17 mouse cellular contexts compared by ENCODE assay signal in the genomic region with DNA sequence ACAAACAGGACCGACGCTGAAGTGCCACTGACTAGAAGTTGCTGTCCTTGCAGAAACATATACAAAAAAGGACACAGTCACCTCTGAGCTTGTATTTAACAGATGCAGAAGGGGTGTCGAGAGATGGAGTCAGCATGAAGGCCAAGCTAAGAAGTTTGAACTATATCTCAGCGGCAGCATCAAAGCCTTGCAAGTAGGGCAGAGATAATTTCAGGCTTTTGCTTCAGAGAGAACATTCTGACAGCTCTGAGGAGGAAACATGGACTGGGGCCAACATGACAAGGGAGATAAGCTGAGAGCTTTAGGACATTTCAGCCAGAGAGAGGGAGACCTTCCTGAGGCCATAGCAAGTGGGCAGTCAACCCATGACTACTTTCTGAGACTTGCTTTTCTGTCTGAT.
A peak's percentile ranks its signal among the peaks of the same experiment; 100 is the strongest.
DNase-seq lines count a peak whose midpoint lies in the region; ATAC-seq lines count a peak whose summit lies in the region.
"Had no signal": no experiment of that assay in that cellular context is flagged by ENCODE, and none has a peak within 500 bp of the region (broad histone marks: within the 10 kb centered on the region; RNA-seq: fewer than 3 reads in every experiment).

No protein-coding gene starts in this region.

- 23% methylated on average over 4 of the region's 4 CpGs for WGBS in heart, embryonic 11.5 days (ENCODE audit: insufficient replicate concordance)
- WGBS in lung, embryonic 15.5 days = 36% methylated on average over 4 of the region's 4 CpGs
- WGBS in hindbrain, embryonic 10.5 days = 89% methylated on average over 4 of the region's 4 CpGs

- no peaks in the 10 kb centered on the region for H3K9me3 ChIP-seq in heart, embryonic 11.5 days (replicated peaks; ENCODE audit: control insufficient read depth, low read length)
- H3K9me3 ChIP-seq in lung, embryonic 15.5 days = no peaks in the 10 kb centered on the region
- H3K9me3 ChIP-seq in hindbrain, embryonic 10.5 days = no peaks in the 10 kb centered on the region
- H3K9me3 ChIP-seq: forebrain, embryonic 13.5 days; midbrain, embryonic 13.5 days; neural tube, embryonic 12.5 days had no signal

- peak; percentile 65; the same call in 1 of the 2 replicates for ATAC-seq in heart, embryonic 11.5 days (replicated peaks; ENCODE audit: insufficient number of reproducible peaks, low FRiP score, low TSS enrichment)
- peak; percentile 76 for ATAC-seq in lung, embryonic 15.5 days (ENCODE audit: borderline replicate concordance, extremely low read depth, low FRiP score, low TSS enrichment)
- ATAC-seq in monocyte, adult 5-6 weeks (replicated peaks; ENCODE audit: insufficient number of reproducible peaks, low FRiP score, low TSS enrichment, poor library complexity, severe bottlenecking) = no peak
- ATAC-seq: forebrain, embryonic 13.5 days; hindbrain, postnatal 0 days; liver, postnatal 0 days; midbrain, embryonic 13.5 days; Patski had no signal

- DNase-seq in urinary bladder, postnatal 14 days (ENCODE audit: low spot score) = peak; percentile 11
- DNase-seq in urinary bladder, postnatal 25 days (ENCODE audit: low spot score) = no peak
- no peak for DNase-seq in embryo, embryonic 10.5 days (ENCODE audit: low spot score)
- DNase-seq in hindbrain, embryonic 10.5 days (ENCODE audit: low spot score) = no peak
- DNase-seq: cerebellum, adult 9-11 months; gastrocnemius, postnatal 10 days; liver, postnatal 0 days; right cerebral cortex, postnatal 14 days; thymus, postnatal 25 days had no signal

- H3K9ac ChIP-seq in heart, embryonic 11.5 days (ENCODE audit: low read depth, low read length) = no peak overlapping the region
- no peak overlapping the region for H3K9ac ChIP-seq in lung, embryonic 15.5 days
- H3K9ac ChIP-seq: forebrain, embryonic 13.5 days; liver, postnatal 0 days; midbrain, embryonic 13.5 days; neural tube, embryonic 12.5 days had no signal

- H3K4me1 ChIP-seq in heart, embryonic 11.5 days (ENCODE audit: control insufficient read depth, insufficient read depth, low read length) = no peaks in the 10 kb centered on the region
- H3K4me1 ChIP-seq in lung, embryonic 15.5 days = no peaks in the 10 kb centered on the region
- H3K4me1 ChIP-seq in hindbrain, embryonic 10.5 days (replicated peaks) = no peaks in the 10 kb centered on the region
- H3K4me1 ChIP-seq: forebrain, embryonic 13.5 days; midbrain, embryonic 13.5 days; neural tube, embryonic 12.5 days had no signal

- H3K36me3 ChIP-seq in heart, embryonic 11.5 days (ENCODE audit: control insufficient read depth, insufficient read depth, low read length) = no peaks in the 10 kb centered on the region
- no peaks in the 10 kb centered on the region for H3K36me3 ChIP-seq in lung, embryonic 15.5 days
- H3K36me3 ChIP-seq in hindbrain, embryonic 10.5 days = no peaks in the 10 kb centered on the region
- H3K36me3 ChIP-seq: midbrain, embryonic 13.5 days; neural tube, embryonic 12.5 days had no signal

- no peaks in the 10 kb centered on the region for H3K27me3 ChIP-seq in heart, embryonic 11.5 days (ENCODE audit: control insufficient read depth, insufficient read depth, low read length)
- H3K27me3 ChIP-seq in lung, embryonic 15.5 days = no peaks in the 10 kb centered on the region
- H3K27me3 ChIP-seq in hindbrain, embryonic 10.5 days (ENCODE audit: insufficient read depth, poor library complexity, severe bottlenecking) = no peaks in the 10 kb centered on the region
- H3K27me3 ChIP-seq: forebrain, embryonic 13.5 days; midbrain, embryonic 13.5 days; neural tube, embryonic 12.5 days; Patski had no signal

- no peak overlapping the region for H3K27ac ChIP-seq in heart, embryonic 11.5 days (ENCODE audit: low read depth, low read length)
- H3K27ac ChIP-seq in lung, embryonic 15.5 days = no peak overlapping the region
- H3K27ac ChIP-seq in hindbrain, embryonic 10.5 days = no peak overlapping the region
- H3K27ac ChIP-seq: forebrain, embryonic 13.5 days; hindbrain, postnatal 0 days; midbrain, embryonic 13.5 days; neural tube, embryonic 12.5 days had no signal

- no peak overlapping the region for H3K4me3 ChIP-seq in heart, embryonic 11.5 days (ENCODE audit: low read depth, low read length)
- no peak overlapping the region for H3K4me3 ChIP-seq in lung, embryonic 15.5 days
- no peak overlapping the region for H3K4me3 ChIP-seq in hindbrain, embryonic 10.5 days
- H3K4me3 ChIP-seq: forebrain, embryonic 13.5 days; midbrain, embryonic 13.5 days; neural tube, embryonic 12.5 days had no signal

- no peak overlapping the region for H3K4me2 ChIP-seq in heart, embryonic 11.5 days
- no peak overlapping the region for H3K4me2 ChIP-seq in lung, embryonic 15.5 days
- H3K4me2 ChIP-seq: forebrain, embryonic 13.5 days; midbrain, embryonic 13.5 days; neural tube, embryonic 12.5 days had no signal
